Mouse (Mus musculus) spleen, adult 2 months (tissue): ENCODE measurements around the gene Zfp78.
A peak's percentile ranks its signal among the peaks of the same experiment; 100 is the strongest.

Experiments
- CTCF ChIP-seq: fragments of 200-500 bp; IDR thresholded peaks from 2 replicates; pipeline ENCODE4 v1.5.1; 2011; ENCODE audit warnings: mild to moderate bottlenecking, inconsistent platforms; ENCODE audit not compliant: insufficient read depth, insufficient read length, insufficient replicate concordance; ENCODE audit errors: extremely low read depth
- POLR2A ChIP-seq: fragments of 200-500 bp; IDR thresholded peaks from 2 replicates; pipeline ENCODE4 v1.6.1; 2011; ENCODE audit warnings: low read depth, low read length, inconsistent platforms

GRCm38 (mm10) chr7:6430342-6430741 lies 67.3 kb downstream of the Zfp78 start:
- no peak for TF ChIP-seq POLR2A
- TF ChIP-seq CTCF: peak; percentile 51; the same call in 1 of the 2 replicates
